Mouse (Mus musculus): ENCODE results near the gene Katna1. TPM values are rescaled to one million over a fixed set of nuclear protein-coding genes. Genes with fewer than 3 reads are reported as not detected.

Gene Katna1
- 13.8 and 14.2 TPM in 2 replicates for polyA plus RNA-seq (2012; rRNA removed)

GRCm38 (mm10) chr10:7725751-7726500 lies at the start of gene Katna1:
TSS of gene Katna1 (plus strand) at chr10:7726000.

GRCm38 (mm10) chr10:7680731-7681301 lies 45.0 kb upstream of the Katna1 start, which contains the start of the genes Pcmt1 and Lats1:
TSS of gene Pcmt1 (minus strand) at chr10:7681136.
TSS of gene Lats1 (plus strand) at chr10:7681214.

GRCm38 (mm10) chr10:7792751-7793385 lies 67.1 kb downstream of the Katna1 start, which contains the start of the genes Ginm1 and Ppil4:
TSS of gene Ginm1 (minus strand) at chr10:7792824.
TSS of gene Ppil4 (plus strand) at chr10:7792891.

Other genes with a start within 250 kb of the Katna1 start
- gene Lrp11, start 136.2 kb upstream of the Katna1 start, polyA plus RNA-seq (2012; rRNA removed): 83.1 and 84.0 TPM in 2 replicates
- gene Nup43, start 58.5 kb upstream of the Katna1 start, polyA plus RNA-seq (2012; rRNA removed): 23.3 and 26.2 TPM in 2 replicates
- 104 and 107 TPM in 2 replicates for gene Pcmt1, start 44.9 kb upstream of the Katna1 start, polyA plus RNA-seq (2012; rRNA removed)
- 25.5 and 26.8 TPM in 2 replicates for gene Lats1, start 44.8 kb upstream of the Katna1 start, polyA plus RNA-seq (2012; rRNA removed)
- gene Ginm1, start 66.8 kb downstream of the Katna1 start, polyA plus RNA-seq (2012; rRNA removed): 28.8 and 34.0 TPM in 2 replicates
- gene Ppil4, start 66.9 kb downstream of the Katna1 start, polyA plus RNA-seq (2012; rRNA removed): 22.1 and 22.8 TPM in 2 replicates
- 0.12 and 0.17 TPM in 2 replicates for gene Zc3h12d, start 106.5 kb downstream of the Katna1 start, polyA plus RNA-seq (2012; rRNA removed)
- 39.9 and 42.2 TPM in 2 replicates for gene Tab2, start 230.2 kb downstream of the Katna1 start, polyA plus RNA-seq (2012; rRNA removed)

Measured in central nervous system, embryonic 18 days (tissue).